Mouse (Mus musculus): ENCODE data around the gene Itgb4. TPM values are rescaled to one million over a fixed set of nuclear protein-coding genes. Genes with fewer than 3 reads are reported as not detected.
A peak's percentile ranks its signal among the peaks of the same experiment; 100 is the strongest.

Gene Itgb4
- polyA plus RNA-seq, 1 experiment from 2014 or later: 0.67 TPM

DNA sequence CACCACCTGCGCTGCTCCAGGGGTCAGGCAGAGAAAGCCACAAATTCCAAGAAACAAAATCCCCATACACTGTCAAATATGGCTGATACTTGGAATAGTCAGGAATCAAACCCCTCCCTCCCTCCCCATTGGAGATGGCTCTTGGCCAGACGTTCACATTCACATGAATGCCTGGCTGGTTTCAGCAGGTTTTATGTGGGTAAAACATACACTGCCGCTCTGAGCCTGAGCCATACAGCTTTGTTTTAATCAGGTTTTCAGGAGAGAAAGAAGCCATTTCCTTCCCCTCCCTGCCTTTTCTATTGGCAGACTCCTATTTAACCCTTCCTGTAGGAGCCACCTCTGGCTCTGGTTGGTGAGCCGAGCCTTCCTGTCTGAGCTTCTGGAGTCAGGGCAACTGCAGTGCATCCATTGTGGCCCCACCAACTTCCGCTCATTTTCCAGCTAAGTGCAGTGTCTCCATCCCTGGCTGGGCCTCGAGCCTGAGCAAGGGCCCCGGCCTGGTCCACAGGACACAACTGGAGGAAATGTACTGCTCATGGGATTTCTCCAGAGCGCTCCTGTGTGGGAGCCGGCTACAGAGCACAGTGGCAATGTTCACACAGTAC lies 28.2 kb upstream of the Itgb4 start:
- no peak overlapping the region for H3K27ac ChIP-seq (ENCODE audit: low read length)
- H3K9me3 ChIP-seq (ENCODE audit: control insufficient read depth, low read length): no peaks in the 10 kb centered on the region
- peaks cover 7% of the 10 kb centered on the region; the same call in 1 of the 2 replicates for H3K36me3 ChIP-seq (ENCODE audit: control insufficient read depth, insufficient read depth)
- no peak overlapping the region for H3K9ac ChIP-seq (replicated peaks; ENCODE audit: low read depth, low read length)
- H3K4me2 ChIP-seq (ENCODE audit: low read length): no peak overlapping the region
- WGBS: 85% methylated on average over 9 of the region's 9 CpGs
- ATAC-seq: no peak
- no peak overlapping the region for H3K4me3 ChIP-seq (replicated peaks; ENCODE audit: low read length)
- H3K4me1 ChIP-seq (replicated peaks; ENCODE audit: control insufficient read depth, insufficient read depth, low read length): no peaks in the 10 kb centered on the region
- H3K27me3 ChIP-seq (replicated peaks; ENCODE audit: control insufficient read depth, insufficient read depth, low read length): no peaks in the 10 kb centered on the region

DNA sequence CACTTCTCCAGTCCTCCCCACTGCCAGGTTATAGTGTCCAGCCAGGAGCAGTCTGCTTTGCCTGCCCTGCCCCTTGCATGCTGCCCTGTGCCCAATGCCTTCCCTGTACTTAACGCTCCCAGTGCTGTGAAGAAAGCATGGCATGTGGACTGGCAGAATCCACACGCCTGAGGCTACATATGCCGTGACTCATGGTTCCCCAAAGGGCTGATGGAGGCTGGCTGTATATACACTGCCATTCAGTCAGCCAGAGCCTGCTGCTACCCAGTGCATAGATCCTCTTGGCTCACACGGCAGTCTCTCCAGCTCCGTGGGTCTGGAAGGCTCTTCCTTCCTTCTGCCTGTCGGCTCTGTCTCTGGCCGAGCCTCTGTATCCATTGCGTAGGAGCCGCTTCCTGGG lies 26.2 kb upstream of the Itgb4 start:
- Histone ChIP-seq H3K27me3 (replicated peaks; ENCODE audit: control insufficient read depth, insufficient read depth, low read length) (no peaks in the 10 kb centered on the region), H3K9ac (replicated peaks; ENCODE audit: low read depth, low read length) (no peak overlapping the region), H3K4me3 (replicated peaks; ENCODE audit: low read length) (no peak overlapping the region), H3K27ac (ENCODE audit: low read length) (no peak overlapping the region), H3K36me3 (ENCODE audit: control insufficient read depth, insufficient read depth) (peaks cover 7% of the 10 kb centered on the region), H3K4me2 (ENCODE audit: low read length) (no peak overlapping the region), H3K4me1 (replicated peaks; ENCODE audit: control insufficient read depth, insufficient read depth, low read length) (no peaks in the 10 kb centered on the region), H3K9me3 (ENCODE audit: control insufficient read depth, low read length) (no peaks in the 10 kb centered on the region)
- ATAC-seq: no peak
- WGBS: 93% methylated on average over 9 of the region's 9 CpGs

DNA sequence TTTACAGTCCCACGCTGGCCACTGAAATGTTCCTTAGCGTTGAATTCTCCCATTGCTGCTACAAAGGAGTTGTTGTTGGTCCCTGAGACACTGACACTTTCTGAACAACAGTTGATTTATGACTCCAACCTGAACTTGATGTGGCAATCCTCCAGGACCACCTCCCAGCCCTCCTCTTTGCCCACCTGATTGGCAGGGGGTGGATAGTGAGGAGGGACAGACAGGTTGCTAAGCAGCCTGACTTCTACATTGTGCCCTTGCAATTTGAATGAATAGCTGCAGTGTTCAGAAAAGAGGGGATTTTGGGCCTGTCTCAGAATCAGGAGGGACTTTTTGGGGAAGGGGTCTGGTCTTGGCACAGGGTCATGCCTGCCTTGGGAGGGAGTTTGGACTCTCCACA lies 23.8 kb upstream of the Itgb4 start:
- ATAC-seq: no peak
- Histone ChIP-seq H3K27ac (ENCODE audit: low read length) (no peak overlapping the region), H3K27me3 (replicated peaks; ENCODE audit: control insufficient read depth, insufficient read depth, low read length) (no peaks in the 10 kb centered on the region), H3K4me1 (replicated peaks; ENCODE audit: control insufficient read depth, insufficient read depth, low read length) (peaks cover 6% of the 10 kb centered on the region; the same call in 1 of the 2 replicates), H3K36me3 (ENCODE audit: control insufficient read depth, insufficient read depth) (peaks cover 9% of the 10 kb centered on the region), H3K9ac (replicated peaks; ENCODE audit: low read depth, low read length) (no peak overlapping the region), H3K4me3 (replicated peaks; ENCODE audit: low read length) (no peak overlapping the region), H3K4me2 (ENCODE audit: low read length) (no peak overlapping the region), H3K9me3 (ENCODE audit: control insufficient read depth, low read length) (no peaks in the 10 kb centered on the region)
- 84% methylated on average over 2 of the region's 2 CpGs for WGBS

DNA sequence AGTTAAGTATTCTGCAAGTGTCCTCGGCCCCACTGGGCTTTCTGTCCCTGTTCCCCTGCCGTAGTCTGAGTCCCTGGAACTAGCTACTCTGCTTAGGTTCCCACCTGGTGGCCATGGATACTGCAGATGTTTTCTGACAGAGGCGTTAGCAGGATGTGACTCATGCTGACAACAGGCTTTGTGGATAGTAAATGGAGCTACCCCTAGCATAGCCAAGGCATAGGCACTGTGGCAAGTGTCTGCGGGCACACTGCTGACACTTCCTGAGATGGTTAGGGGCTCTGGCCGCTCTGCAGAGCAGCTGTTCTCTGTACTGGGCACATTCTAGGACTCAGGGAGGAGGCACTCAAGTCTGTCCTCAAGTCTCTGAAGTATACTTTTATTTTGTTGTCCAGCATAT lies 19.8 kb upstream of the Itgb4 start:
- H3K36me3 ChIP-seq (ENCODE audit: control insufficient read depth, insufficient read depth): peaks cover 12% of the 10 kb centered on the region

DNA sequence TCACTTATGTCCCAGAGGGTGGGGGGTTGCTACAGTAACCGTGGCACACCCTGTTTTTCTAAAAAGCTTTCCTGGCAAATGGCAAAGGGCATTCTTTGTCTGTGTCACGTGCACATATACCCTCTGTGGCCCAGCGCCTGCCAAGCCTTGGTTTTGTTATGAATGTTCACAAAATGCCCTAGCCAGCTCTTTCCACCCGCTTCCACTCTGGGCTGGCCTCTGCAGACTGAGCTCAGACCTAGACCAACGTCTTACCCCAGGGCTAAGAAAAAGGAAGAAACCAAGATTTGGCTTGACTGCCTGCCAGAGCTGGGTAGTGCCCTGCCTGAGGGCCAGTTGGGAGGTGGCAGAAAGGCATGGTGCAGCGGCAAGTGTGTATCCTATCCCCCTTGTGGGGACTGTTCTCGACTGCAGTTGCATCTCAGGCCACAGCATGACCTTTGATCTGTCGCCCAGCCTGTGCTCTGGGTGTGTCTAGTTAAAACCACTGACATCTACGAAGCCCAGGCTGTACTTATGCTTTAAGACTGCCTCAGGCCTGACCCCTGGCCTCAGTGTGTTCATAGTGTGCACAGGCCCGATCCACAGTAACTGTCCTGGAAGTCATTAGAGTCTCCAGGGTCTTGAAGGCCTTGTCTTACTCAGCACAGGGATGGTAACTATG lies 19.2 kb upstream of the Itgb4 start:
- Histone ChIP-seq H3K4me1 (replicated peaks; ENCODE audit: control insufficient read depth, insufficient read depth, low read length) (peaks cover 6% of the 10 kb centered on the region; the same call in 1 of the 2 replicates), H3K9me3 (ENCODE audit: control insufficient read depth, low read length) (no peaks in the 10 kb centered on the region), H3K4me3 (replicated peaks; ENCODE audit: low read length) (no peak overlapping the region), H3K27ac (ENCODE audit: low read length) (0 out of 2 replicates have a peak overlapping the region, but pooled peaks have one; percentile 39), H3K36me3 (ENCODE audit: control insufficient read depth, insufficient read depth) (peaks cover 12% of the 10 kb centered on the region), H3K4me2 (ENCODE audit: low read length) (no peak overlapping the region), H3K27me3 (replicated peaks; ENCODE audit: control insufficient read depth, insufficient read depth, low read length) (no peaks in the 10 kb centered on the region), H3K9ac (replicated peaks; ENCODE audit: low read depth, low read length) (no peak overlapping the region)
- ATAC-seq: peak; percentile 54; the same call in 1 of the 2 replicates
- 60% methylated on average over 10 of the region's 10 CpGs for WGBS

More for the DNA sequence above, 19.8 kb upstream of the Itgb4 start:
- Histone ChIP-seq H3K4me1 (replicated peaks; ENCODE audit: control insufficient read depth, insufficient read depth, low read length) (peaks cover 6% of the 10 kb centered on the region; the same call in 1 of the 2 replicates), H3K4me3 (replicated peaks; ENCODE audit: low read length) (no peak overlapping the region), H3K27ac (ENCODE audit: low read length) (no peak overlapping the region), H3K9ac (replicated peaks; ENCODE audit: low read depth, low read length) (no peak overlapping the region), H3K9me3 (ENCODE audit: control insufficient read depth, low read length) (no peaks in the 10 kb centered on the region), H3K27me3 (replicated peaks; ENCODE audit: control insufficient read depth, insufficient read depth, low read length) (no peaks in the 10 kb centered on the region), H3K4me2 (ENCODE audit: low read length) (no peak overlapping the region)
- no peak for ATAC-seq
- 82% methylated on average over 5 of the region's 5 CpGs for WGBS

DNA sequence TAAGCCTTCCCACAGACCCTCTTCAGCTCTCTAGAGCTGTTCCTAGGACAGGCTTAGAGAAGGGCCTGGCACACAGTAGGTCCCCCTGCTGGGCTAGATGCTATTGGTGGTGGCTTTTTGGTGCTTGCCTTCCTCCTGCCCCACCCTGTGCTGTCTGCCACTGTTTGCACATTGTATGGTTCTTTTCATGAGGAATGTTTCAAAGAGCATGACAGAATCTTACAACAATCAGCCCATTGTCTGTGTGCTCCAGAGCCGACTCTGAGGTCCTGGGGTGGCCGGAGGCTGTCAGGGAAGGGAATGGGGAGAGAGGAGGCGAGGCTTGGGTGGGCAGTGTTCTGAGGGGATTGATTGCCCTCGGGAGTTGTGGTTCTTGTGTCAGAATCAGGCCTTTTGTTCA lies 18.1 kb upstream of the Itgb4 start:
- Histone ChIP-seq H3K9ac (replicated peaks; ENCODE audit: low read depth, low read length) (no peak overlapping the region), H3K4me3 (replicated peaks; ENCODE audit: low read length) (no peak overlapping the region), H3K27ac (ENCODE audit: low read length) (no peak overlapping the region), H3K36me3 (ENCODE audit: control insufficient read depth, insufficient read depth) (peaks cover 20% of the 10 kb centered on the region), H3K27me3 (replicated peaks; ENCODE audit: control insufficient read depth, insufficient read depth, low read length) (no peaks in the 10 kb centered on the region), H3K4me2 (ENCODE audit: low read length) (no peak overlapping the region), H3K9me3 (ENCODE audit: control insufficient read depth, low read length) (no peaks in the 10 kb centered on the region), H3K4me1 (replicated peaks; ENCODE audit: control insufficient read depth, insufficient read depth, low read length) (peaks cover 6% of the 10 kb centered on the region; the same call in 1 of the 2 replicates)
- ATAC-seq: no peak
- 18% methylated on average over 4 of the region's 4 CpGs for WGBS

DNA sequence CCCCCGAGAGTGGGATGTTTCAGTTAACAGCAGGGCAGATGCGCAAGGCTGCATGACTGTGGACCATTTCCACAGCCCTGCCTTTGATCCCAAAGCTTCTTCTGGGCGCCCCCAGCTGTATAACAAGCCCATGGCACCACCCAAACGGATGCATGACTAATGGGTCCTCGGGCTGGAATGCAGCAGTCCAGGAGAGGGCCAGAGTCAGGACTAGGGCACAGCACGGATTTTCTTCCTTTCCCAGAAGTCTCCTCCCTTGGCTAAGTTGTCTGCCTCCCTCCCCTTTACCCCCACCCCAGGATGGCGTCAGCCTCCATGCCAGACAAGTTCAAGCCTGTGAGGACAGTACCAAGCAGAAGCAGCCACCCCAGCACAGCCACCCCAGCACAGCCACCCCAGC lies 16.5 kb upstream of the Itgb4 start:
- H3K27ac ChIP-seq (ENCODE audit: low read length): no peak overlapping the region
- no peak overlapping the region for H3K4me3 ChIP-seq (replicated peaks; ENCODE audit: low read length)
- H3K4me2 ChIP-seq (ENCODE audit: low read length): no peak overlapping the region
- peaks cover 6% of the 10 kb centered on the region; the same call in 1 of the 2 replicates for H3K4me1 ChIP-seq (replicated peaks; ENCODE audit: control insufficient read depth, insufficient read depth, low read length)
- 91% methylated on average over 7 of the region's 7 CpGs for WGBS
- ATAC-seq: no peak
- H3K9ac ChIP-seq (replicated peaks; ENCODE audit: low read depth, low read length): no peak overlapping the region
- H3K9me3 ChIP-seq (ENCODE audit: control insufficient read depth, low read length): no peaks in the 10 kb centered on the region
- H3K36me3 ChIP-seq (ENCODE audit: control insufficient read depth, insufficient read depth): peaks cover 23% of the 10 kb centered on the region
- no peaks in the 10 kb centered on the region for H3K27me3 ChIP-seq (replicated peaks; ENCODE audit: control insufficient read depth, insufficient read depth, low read length)

DNA sequence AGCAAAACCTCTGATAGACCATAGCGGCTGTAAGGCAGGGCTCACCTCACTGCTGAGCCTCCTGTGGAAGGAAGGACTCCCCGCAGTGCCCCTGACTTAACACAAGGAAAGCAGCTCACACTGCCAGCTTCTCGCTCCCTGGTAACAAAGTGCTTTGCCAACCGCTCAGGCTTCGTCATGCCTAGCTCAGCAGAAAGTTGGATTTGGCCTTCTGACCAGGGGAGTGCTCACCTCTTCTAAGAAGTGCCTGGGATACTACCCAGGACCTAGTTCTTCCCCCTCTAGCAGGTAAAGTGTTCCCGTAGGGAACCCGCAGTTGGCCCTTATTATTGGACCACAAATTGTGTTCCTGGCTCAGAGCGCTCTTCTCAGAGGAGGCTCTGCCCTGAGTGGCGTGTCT lies 15.5 kb upstream of the Itgb4 start:
- H3K27me3 ChIP-seq (replicated peaks; ENCODE audit: control insufficient read depth, insufficient read depth, low read length): no peaks in the 10 kb centered on the region
- H3K4me1 ChIP-seq (replicated peaks; ENCODE audit: control insufficient read depth, insufficient read depth, low read length): peaks cover 6% of the 10 kb centered on the region; the same call in 1 of the 2 replicates
- H3K4me2 ChIP-seq (ENCODE audit: low read length): no peak overlapping the region
- no peaks in the 10 kb centered on the region for H3K9me3 ChIP-seq (ENCODE audit: control insufficient read depth, low read length)
- 93% methylated on average over 9 of the region's 9 CpGs for WGBS
- H3K9ac ChIP-seq (replicated peaks; ENCODE audit: low read depth, low read length): no peak overlapping the region
- no peak for ATAC-seq
- peaks cover 25% of the 10 kb centered on the region for H3K36me3 ChIP-seq (ENCODE audit: control insufficient read depth, insufficient read depth)
- no peak overlapping the region for H3K4me3 ChIP-seq (replicated peaks; ENCODE audit: low read length)
- H3K27ac ChIP-seq (ENCODE audit: low read length): no peak overlapping the region

DNA sequence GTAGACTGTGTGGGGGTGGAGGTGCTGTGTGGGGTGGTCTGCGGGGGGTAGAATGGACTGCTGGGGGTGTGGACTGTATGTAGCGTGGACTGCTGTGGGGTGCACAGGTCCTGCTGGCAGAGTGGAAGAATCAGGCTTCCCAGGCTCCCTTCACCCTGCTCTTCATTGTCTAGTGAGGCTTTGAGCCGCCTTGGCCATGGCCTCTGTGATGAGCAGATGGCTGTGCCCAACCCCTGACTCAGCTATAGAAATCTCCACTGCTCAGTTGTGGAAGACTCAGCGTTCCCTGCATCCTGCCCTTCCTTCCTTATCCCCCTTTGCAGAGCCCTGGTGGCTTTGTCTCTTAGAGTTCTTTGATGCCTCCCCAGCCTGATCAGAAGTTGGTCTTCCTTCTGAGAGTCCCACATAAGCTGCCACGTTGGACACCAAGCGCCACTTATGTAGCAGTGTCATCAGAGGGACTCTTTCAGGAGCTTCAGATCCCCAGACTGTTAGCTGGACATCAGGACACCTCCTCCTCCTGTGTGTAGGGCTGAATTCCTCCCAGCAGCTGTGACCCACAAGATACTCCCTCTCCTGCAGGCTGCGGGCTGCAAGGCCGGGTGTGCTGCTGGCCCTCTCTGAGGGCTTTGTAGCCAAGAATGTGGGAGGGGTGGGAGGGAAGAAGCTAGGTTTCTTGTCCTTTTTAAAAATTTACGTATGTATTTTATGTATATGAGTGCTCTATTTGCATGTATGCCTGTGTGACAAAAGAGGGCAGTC lies 11.7 kb upstream of the Itgb4 start:
- H3K4me1 ChIP-seq (replicated peaks; ENCODE audit: control insufficient read depth, insufficient read depth, low read length): no peaks in the 10 kb centered on the region
- no peak overlapping the region for H3K4me3 ChIP-seq (replicated peaks; ENCODE audit: low read length)
- no peak overlapping the region for H3K4me2 ChIP-seq (ENCODE audit: low read length)
- no peak for ATAC-seq
- H3K27ac ChIP-seq (ENCODE audit: low read length): no peak overlapping the region
- 96% methylated on average over 9 of the region's 9 CpGs for WGBS
- H3K9me3 ChIP-seq (ENCODE audit: control insufficient read depth, low read length): no peaks in the 10 kb centered on the region
- peaks cover 53% of the 10 kb centered on the region for H3K36me3 ChIP-seq (ENCODE audit: control insufficient read depth, insufficient read depth)
- H3K27me3 ChIP-seq (replicated peaks; ENCODE audit: control insufficient read depth, insufficient read depth, low read length): no peaks in the 10 kb centered on the region
- no peak overlapping the region for H3K9ac ChIP-seq (replicated peaks; ENCODE audit: low read depth, low read length)

Data from forebrain, embryonic 16.5 days (tissue).